Mouse (Mus musculus): Measurements from ENCODE around the gene Eif4ebp2. TPM values are rescaled to one million over a fixed set of nuclear protein-coding genes. Genes with fewer than 3 reads are reported as not detected.

The Eif4ebp2 gene
- polyA plus RNA-seq, 1 experiment = 44.4 TPM

DNA sequence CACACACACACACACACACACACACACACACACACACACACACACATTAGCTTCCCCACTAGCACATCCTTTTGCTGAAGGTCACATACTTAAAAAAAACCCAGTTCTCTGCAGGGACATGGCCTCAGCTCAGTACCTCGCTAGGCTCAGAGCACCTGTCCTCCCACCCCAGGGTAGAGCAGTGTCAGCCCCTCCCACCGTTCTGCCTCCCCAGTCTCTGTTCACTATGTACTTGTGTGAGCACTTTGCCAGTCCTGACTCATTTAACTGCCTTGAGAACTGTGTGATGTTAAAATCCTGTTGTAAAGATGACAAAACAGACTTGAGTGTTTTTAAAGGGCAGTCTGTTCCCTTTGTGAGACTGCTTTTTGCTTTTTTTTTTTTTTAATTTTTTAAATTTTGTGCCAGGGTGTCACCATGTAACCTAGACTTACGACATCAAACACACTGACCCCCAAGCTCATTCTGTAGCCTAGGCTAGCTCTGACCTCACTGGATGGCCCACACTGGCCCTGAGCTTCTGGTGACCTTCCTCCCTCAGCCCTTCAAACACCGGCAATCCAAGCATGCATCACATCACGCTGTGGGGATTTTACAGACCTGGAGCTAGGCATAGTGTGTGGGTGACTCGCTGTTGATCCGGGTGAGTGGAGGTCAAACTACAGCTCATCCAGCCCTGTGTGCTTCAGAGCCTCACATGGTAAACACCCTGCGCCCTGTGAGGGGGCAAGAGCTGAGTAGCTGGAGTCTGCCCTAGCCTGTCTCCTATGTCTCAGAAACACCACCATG is 34.3 kb upstream of the Eif4ebp2 start:
- H3ac ChIP-seq (ENCODE audit: control insufficient read depth, insufficient read length) = no peak overlapping the region
- no peaks in the 10 kb centered on the region for H3K79me2 ChIP-seq (ENCODE audit: control insufficient read depth, insufficient read depth)
- H3K4me2 ChIP-seq (ENCODE audit: low read depth) = no peak overlapping the region
- TF ChIP-seq USF1 (IDR thresholded peaks at IDR 0.05; ENCODE audit: low read depth) (no peak), E2F4 (IDR thresholded peaks at IDR 0.05; ENCODE audit: insufficient read depth) (no peak), MYOD1 (IDR thresholded peaks at IDR 0.05; ENCODE audit: control insufficient read depth in 1 of 3, insufficient read length in 2 of 3, low read depth in 2 of 3) (no peak), CEBPB (IDR thresholded peaks at IDR 0.05; ENCODE audit: insufficient read depth, poor library complexity, severe bottlenecking) (no peak), SRF (IDR thresholded peaks at IDR 0.05; ENCODE audit: control insufficient read depth, insufficient read length, low read depth) (no peak), MYOG (IDR thresholded peaks at IDR 0.05; ENCODE audit: control insufficient read depth in 1 of 3, insufficient read depth in 1 of 3, insufficient read length in 2 of 3, low read depth in 2 of 3) (no peak), MAX (IDR thresholded peaks at IDR 0.05; ENCODE audit: low read depth) (no peak), TCF12 (IDR thresholded peaks at IDR 0.05; ENCODE audit: insufficient read depth, poor library complexity, severe bottlenecking) (no peak), POLR2AphosphoS2 (IDR thresholded peaks at IDR 0.05; ENCODE audit: insufficient read length, low read depth) (no peak), POLR2A (IDR thresholded peaks at IDR 0.05; ENCODE audit: insufficient read length, low read depth) (no peak), TCF3 (IDR thresholded peaks at IDR 0.05; ENCODE audit: insufficient read length, low read depth) (no peak)
- no peak overlapping the region for H3K4me3 ChIP-seq
- H3K36me3 ChIP-seq (ENCODE audit: control insufficient read depth, insufficient read depth) = no peaks in the 10 kb centered on the region
- H3K27me3 ChIP-seq (ENCODE audit: control insufficient read depth, insufficient read depth, insufficient read length) = no peaks in the 10 kb centered on the region

- Histone ChIP-seq H3K4me3 (no peak overlapping the region), H3K4me2 (ENCODE audit: low read depth) (no peak overlapping the region), H3ac (ENCODE audit: control insufficient read depth, insufficient read length) (no peak overlapping the region), H3K27me3 (ENCODE audit: control insufficient read depth, insufficient read depth, insufficient read length) (no peaks in the 10 kb centered on the region), H3K36me3 (ENCODE audit: control insufficient read depth, insufficient read depth) (no peaks in the 10 kb centered on the region), H3K79me2 (ENCODE audit: control insufficient read depth, insufficient read depth) (no peaks in the 10 kb centered on the region)
- TF ChIP-seq E2F4 (IDR thresholded peaks at IDR 0.05; ENCODE audit: insufficient read depth) (no peak), TCF3 (IDR thresholded peaks at IDR 0.05; ENCODE audit: insufficient read length, low read depth) (no peak), USF1 (IDR thresholded peaks at IDR 0.05; ENCODE audit: low read depth) (no peak), MYOD1 (IDR thresholded peaks at IDR 0.05; ENCODE audit: control insufficient read depth in 1 of 3, insufficient read length in 2 of 3, low read depth in 2 of 3) (no peak), POLR2AphosphoS2 (IDR thresholded peaks at IDR 0.05; ENCODE audit: insufficient read length, low read depth) (no peak), CEBPB (IDR thresholded peaks at IDR 0.05; ENCODE audit: insufficient read depth, poor library complexity, severe bottlenecking) (no peak), REST (IDR thresholded peaks at IDR 0.05; ENCODE audit: insufficient read depth, insufficient read length) (no peak), SRF (IDR thresholded peaks at IDR 0.05; ENCODE audit: control insufficient read depth, insufficient read length, low read depth) (no peak)
These were observed 32.3 kb upstream of the Eif4ebp2 start for GRCm38 (mm10) chr10:61484801-61485200.

DNA sequence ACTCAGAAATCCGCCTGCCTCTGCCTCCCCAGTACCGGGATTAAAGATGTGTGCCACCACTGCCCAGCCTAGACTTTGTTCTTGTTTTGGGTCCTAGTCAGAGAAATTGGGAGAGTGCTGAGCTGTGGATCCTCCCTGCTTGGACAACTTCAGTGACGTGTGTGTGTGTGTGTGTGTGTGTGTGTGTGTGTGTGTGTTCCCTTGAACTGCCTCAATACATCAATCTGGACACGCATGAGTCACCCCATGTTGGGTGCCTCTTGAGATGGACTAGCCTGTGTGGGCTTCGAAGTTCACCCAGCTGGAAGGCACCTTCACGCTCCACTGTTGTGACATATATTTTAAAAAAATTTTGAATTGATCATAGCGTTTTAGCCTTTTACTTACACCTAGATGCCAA is 30.3 kb upstream of the Eif4ebp2 start:
- no peaks in the 10 kb centered on the region for H3K27me3 ChIP-seq (ENCODE audit: control insufficient read depth, insufficient read depth, insufficient read length)
- H3ac ChIP-seq (ENCODE audit: control insufficient read depth, insufficient read length) = no peak overlapping the region
- H3K4me2 ChIP-seq (ENCODE audit: low read depth) = no peak overlapping the region
- H3K79me2 ChIP-seq (ENCODE audit: control insufficient read depth, insufficient read depth) = peaks cover 8% of the 10 kb centered on the region
- TF ChIP-seq POLR2AphosphoS2 (IDR thresholded peaks at IDR 0.05; ENCODE audit: insufficient read length, low read depth) (no peak), TCF3 (IDR thresholded peaks at IDR 0.05; ENCODE audit: insufficient read length, low read depth) (no peak), USF1 (IDR thresholded peaks at IDR 0.05; ENCODE audit: low read depth) (no peak)
- H3K4me3 ChIP-seq = no peak overlapping the region
- H3K36me3 ChIP-seq (ENCODE audit: control insufficient read depth, insufficient read depth) = no peaks in the 10 kb centered on the region

GRCm38 (mm10) chr10:61480488-61480887 is 28.0 kb upstream of the Eif4ebp2 start:
- no peaks in the 10 kb centered on the region for H3K36me3 ChIP-seq (ENCODE audit: control insufficient read depth, insufficient read depth)
- no peaks in the 10 kb centered on the region for H3K27me3 ChIP-seq (ENCODE audit: control insufficient read depth, insufficient read depth, insufficient read length)
- H3K79me2 ChIP-seq (ENCODE audit: control insufficient read depth, insufficient read depth) = peaks cover 15% of the 10 kb centered on the region
- no peak overlapping the region for H3ac ChIP-seq (ENCODE audit: control insufficient read depth, insufficient read length)
- H3K4me2 ChIP-seq (ENCODE audit: low read depth) = no peak overlapping the region
- no peak overlapping the region for H3K4me3 ChIP-seq
- no peak for TF ChIP-seq REST (IDR thresholded peaks at IDR 0.05; ENCODE audit: insufficient read depth, insufficient read length)
- TF ChIP-seq POLR2AphosphoS2 (IDR thresholded peaks at IDR 0.05; ENCODE audit: insufficient read length, low read depth) = no peak
- TF ChIP-seq POLR2A (IDR thresholded peaks at IDR 0.05; ENCODE audit: insufficient read length, low read depth) = no peak
- no peak for TF ChIP-seq USF1 (IDR thresholded peaks at IDR 0.05; ENCODE audit: low read depth)
- no peak for TF ChIP-seq SRF (IDR thresholded peaks at IDR 0.05; ENCODE audit: control insufficient read depth, insufficient read length, low read depth)
- no peak for TF ChIP-seq TCF3 (IDR thresholded peaks at IDR 0.05; ENCODE audit: insufficient read length, low read depth)
- no peak for TF ChIP-seq CEBPB (IDR thresholded peaks at IDR 0.05; ENCODE audit: insufficient read depth, poor library complexity, severe bottlenecking)
- TF ChIP-seq MAX (IDR thresholded peaks at IDR 0.05; ENCODE audit: low read depth) = no peak
- no peak for TF ChIP-seq MYOG (IDR thresholded peaks at IDR 0.05; ENCODE audit: control insufficient read depth in 1 of 3, insufficient read depth in 1 of 3, insufficient read length in 2 of 3, low read depth in 2 of 3)

DNA sequence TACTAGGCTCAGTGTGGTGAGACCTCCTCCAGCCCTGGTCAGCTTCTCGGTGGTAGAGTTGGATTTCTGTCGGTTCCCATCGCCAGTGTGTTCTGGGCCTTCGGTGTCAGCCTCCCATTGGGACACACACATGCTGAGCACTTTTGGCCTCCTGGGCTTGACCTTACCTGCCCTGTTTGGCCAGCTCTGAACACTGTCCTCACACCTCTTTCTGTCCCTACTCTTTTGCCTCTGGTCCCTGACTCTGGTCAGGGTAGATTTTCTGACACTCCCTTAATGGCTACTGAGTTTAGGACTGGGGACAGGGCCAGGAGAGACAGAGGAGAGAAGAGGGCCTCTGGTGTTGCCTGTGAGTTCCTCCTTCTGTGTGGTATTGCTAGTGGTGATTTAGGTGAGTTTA is 27.5 kb upstream of the Eif4ebp2 start:
- Histone ChIP-seq H3K27me3 (ENCODE audit: control insufficient read depth, insufficient read depth, insufficient read length) (no peaks in the 10 kb centered on the region), H3K4me3 (no peak overlapping the region), H3ac (ENCODE audit: control insufficient read depth, insufficient read length) (no peak overlapping the region), H3K79me2 (ENCODE audit: control insufficient read depth, insufficient read depth) (peaks cover 15% of the 10 kb centered on the region), H3K4me2 (ENCODE audit: low read depth) (no peak overlapping the region), H3K36me3 (ENCODE audit: control insufficient read depth, insufficient read depth) (no peaks in the 10 kb centered on the region)
- TF ChIP-seq MYOD1 (IDR thresholded peaks at IDR 0.05; ENCODE audit: control insufficient read depth in 1 of 3, insufficient read length in 2 of 3, low read depth in 2 of 3) (no peak), POLR2A (IDR thresholded peaks at IDR 0.05; ENCODE audit: insufficient read length, low read depth) (no peak), TCF3 (IDR thresholded peaks at IDR 0.05; ENCODE audit: insufficient read length, low read depth) (no peak), E2F4 (IDR thresholded peaks at IDR 0.05; ENCODE audit: insufficient read depth) (no peak), MYOG (IDR thresholded peaks at IDR 0.05; ENCODE audit: control insufficient read depth in 1 of 3, insufficient read depth in 1 of 3, insufficient read length in 2 of 3, low read depth in 2 of 3) (no peak), MAX (IDR thresholded peaks at IDR 0.05; ENCODE audit: low read depth) (no peak), REST (IDR thresholded peaks at IDR 0.05; ENCODE audit: insufficient read depth, insufficient read length) (no peak), TCF12 (IDR thresholded peaks at IDR 0.05; ENCODE audit: insufficient read depth, poor library complexity, severe bottlenecking) (no peak), POLR2AphosphoS2 (IDR thresholded peaks at IDR 0.05; ENCODE audit: insufficient read length, low read depth) (no peak), SRF (IDR thresholded peaks at IDR 0.05; ENCODE audit: control insufficient read depth, insufficient read length, low read depth) (no peak), USF1 (IDR thresholded peaks at IDR 0.05; ENCODE audit: low read depth) (no peak), CEBPB (IDR thresholded peaks at IDR 0.05; ENCODE audit: insufficient read depth, poor library complexity, severe bottlenecking) (no peak)
